Mouse (Mus musculus) ES-Bruce4 (cell line): Measurements from ENCODE around the gene Slc4a8. TPM values are rescaled to one million over a fixed set of nuclear protein-coding genes. Genes with fewer than 3 reads are reported as not detected.

ENCODE experiments used
- H3K27ac ChIP-seq: 2 replicates; pipeline ENCODE4 v1.5.1; 2012; ENCODE audit warnings: low read length, inconsistent platforms; ENCODE audit not compliant: insufficient read depth
- H3K27me3 ChIP-seq: 2 replicates; pipeline ENCODE4 v1.6.1; 2012; ENCODE audit warnings: mild to moderate bottlenecking, low read length, inconsistent platforms; ENCODE audit not compliant: control insufficient read depth, poor library complexity, insufficient read depth, severe bottlenecking
- H3K36me3 ChIP-seq: 2 replicates; pipeline ENCODE4 v1.6.1; 2012; ENCODE audit warnings: inconsistent platforms, mild to moderate bottlenecking, low read length, moderate library complexity; ENCODE audit not compliant: control insufficient read depth, poor library complexity, insufficient read depth, severe bottlenecking
- H3K4me1 ChIP-seq: one replicate; pipeline ENCODE4 v1.8.1; 2011; ENCODE audit warnings: low read length; ENCODE audit not compliant: control insufficient read depth, insufficient read depth
- H3K4me3 ChIP-seq: 2 replicates; pipeline ENCODE4 v1.5.1; 2011; ENCODE audit warnings: low read depth, mild to moderate bottlenecking, low read length
- H3K9ac ChIP-seq: 2 replicates; pipeline ENCODE4 v1.6.1; 2012; ENCODE audit warnings: low read depth, mild to moderate bottlenecking, inconsistent platforms; ENCODE audit not compliant: poor library complexity, severe bottlenecking
- H3K9me3 ChIP-seq: replicated peaks from 2 replicates; pipeline ENCODE4 v1.6.1; 2012; ENCODE audit warnings: mild to moderate bottlenecking, low read length, inconsistent platforms; ENCODE audit not compliant: control insufficient read depth, poor library complexity, insufficient read depth, severe bottlenecking
- CTCF ChIP-seq: IDR thresholded peaks from one replicate; pipeline ENCODE4 v1.8.1; 2011; ENCODE audit warnings: low read depth, low read length
- EP300 ChIP-seq: IDR thresholded peaks from 2 replicates; pipeline ENCODE4 v1.6.1; 2011; ENCODE audit warnings: low read depth, low read length; ENCODE audit not compliant: insufficient read depth
- POLR2A ChIP-seq: IDR thresholded peaks from one replicate; pipeline ENCODE4 v1.8.1; 2011; ENCODE audit warnings: low read length; ENCODE audit not compliant: insufficient read depth
- polyA plus RNA-seq: library from polyadenylated mRNA; stranded (reverse); fragments of >200 nt; gene quantifications from 2 replicates; pipeline ENCODE4 v1.2.4, GENCODE M21; 2011; ENCODE audit warnings: low read depth; ENCODE audit not compliant: missing spikeins, insufficient read depth, insufficient read length

Slc4a8 gene
- polyA plus RNA-seq, 1 experiment = 15.6 TPM

GRCm38 (mm10) chr15:100860856-100861255 lies 99.3 kb downstream of the Slc4a8 start:
- TF ChIP-seq POLR2A (no peak), CTCF (no peak), EP300 (no peak)
- Histone ChIP-seq H3K9me3 (no peaks in the 10 kb centered on the region), H3K9ac (no peak overlapping the region)

DNA sequence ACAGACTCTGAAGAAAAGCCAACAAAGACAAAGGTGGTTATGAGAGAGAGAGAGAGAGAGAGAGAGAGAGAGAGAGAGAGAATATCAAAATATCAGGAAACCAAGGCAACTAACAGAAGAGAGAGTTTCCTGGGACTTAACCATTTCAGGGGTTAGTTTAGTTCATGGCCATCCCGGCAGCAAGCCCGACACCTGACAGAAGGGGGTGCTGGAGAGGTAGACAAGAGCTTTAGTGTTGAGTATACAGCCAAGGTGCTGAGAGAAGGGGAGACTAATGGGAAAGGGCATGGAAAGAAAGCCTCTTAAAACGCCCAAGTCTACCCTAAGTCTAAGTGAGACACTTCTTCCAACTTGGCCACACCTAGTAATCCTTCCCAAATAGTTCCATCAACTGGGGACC lies 104.0 kb downstream of the Slc4a8 start:
- no peaks in the 10 kb centered on the region for H3K36me3 ChIP-seq
- H3K27me3 ChIP-seq = no peaks in the 10 kb centered on the region
- no peak overlapping the region for H3K4me3 ChIP-seq
- no peak overlapping the region for H3K27ac ChIP-seq
- no peaks in the 10 kb centered on the region for H3K9me3 ChIP-seq
- no peak for TF ChIP-seq EP300
- TF ChIP-seq POLR2A = no peak
- peak; percentile 64 for TF ChIP-seq CTCF
- H3K4me1 ChIP-seq = no peaks in the 10 kb centered on the region
- no peak overlapping the region for H3K9ac ChIP-seq

More at GRCm38 (mm10) chr15:100860856-100861255, 99.3 kb downstream of the Slc4a8 start:
- no peaks in the 10 kb centered on the region for H3K4me1 ChIP-seq
- no peaks in the 10 kb centered on the region for H3K27me3 ChIP-seq
- no peak overlapping the region for H3K27ac ChIP-seq
- H3K36me3 ChIP-seq = no peaks in the 10 kb centered on the region
- H3K4me3 ChIP-seq = no peak overlapping the region

- Histone ChIP-seq H3K9me3 (no peaks in the 10 kb centered on the region), H3K9ac (peak within 1 kb of the TSS; percentile 99), H3K36me3 (no peaks in the 10 kb centered on the region), H3K4me3 (peak within 1 kb of the TSS; percentile 58), H3K4me1 (peaks cover 1% of the 10 kb centered on the region), H3K27ac (no peak within 1 kb of the TSS), H3K27me3 (0 out of 2 replicates have a peak, but pooled peaks cover 4% of the 10 kb centered on the region)
- TF ChIP-seq POLR2A = no peak
- TF ChIP-seq EP300 = no peak
- no peak for TF ChIP-seq CTCF
These were observed 108.0 kb downstream of the Slc4a8 start, which contains the start of gene Scn8a for GRCm38 (mm10) chr15:100869558-100869957. Gene Scn8a, plus strand, starts transcription at chr15:100869858.

DNA sequence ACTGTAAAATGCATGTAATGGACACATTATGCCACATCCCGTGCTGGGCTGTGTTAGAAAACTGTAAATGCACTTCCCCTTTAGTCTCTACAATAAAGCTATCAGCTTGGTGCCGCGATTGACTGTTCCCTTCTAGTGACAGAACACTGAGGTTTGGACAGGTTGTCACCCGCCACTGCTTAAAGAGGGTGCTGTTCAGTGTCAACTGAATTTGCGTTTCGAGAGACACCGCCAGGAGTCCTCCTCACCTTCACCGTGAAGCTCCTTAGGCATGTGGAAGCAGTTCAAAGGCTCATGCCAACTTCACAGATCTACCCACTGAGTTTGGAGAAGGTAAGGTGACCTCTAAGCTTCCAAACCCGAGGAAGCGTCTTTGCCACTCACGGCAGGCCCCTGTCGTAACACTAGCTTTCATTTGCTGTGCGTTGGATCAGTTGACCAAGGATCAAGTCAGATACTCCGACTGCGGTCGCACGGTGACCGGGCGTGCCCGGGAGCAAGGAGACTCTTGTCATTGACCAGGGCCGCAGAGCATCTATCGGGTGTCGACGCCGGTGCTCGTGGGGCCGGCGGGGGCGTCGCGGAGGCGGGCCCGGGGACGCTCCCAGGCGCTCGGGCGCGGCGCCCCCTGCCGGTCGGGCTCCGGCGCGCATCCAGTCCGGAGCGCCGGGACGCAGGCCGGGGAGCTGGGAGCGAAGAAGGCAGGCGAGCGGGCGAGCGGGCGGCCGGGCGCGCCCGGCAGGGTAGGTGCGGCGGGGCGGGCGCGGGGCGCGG lies 108.6 kb downstream of the Slc4a8 start:
- Histone ChIP-seq H3K9me3 (no peaks in the 10 kb centered on the region), H3K9ac (peak overlapping the region; percentile 99), H3K36me3 (no peaks in the 10 kb centered on the region), H3K4me1 (peaks cover 1% of the 10 kb centered on the region), H3K27ac (no peak overlapping the region), H3K4me3 (peak overlapping the region; percentile 58), H3K27me3 (0 out of 2 replicates have a peak, but pooled peaks cover 4% of the 10 kb centered on the region)
- TF ChIP-seq CTCF (peak; percentile 34), POLR2A (no peak)

GRCm38 (mm10) chr15:100870775-100871106 lies 109.2 kb downstream of the Slc4a8 start:
- Histone ChIP-seq H3K9ac (peak overlapping the region; percentile 99), H3K27me3 (0 out of 2 replicates have a peak, but pooled peaks cover 4% of the 10 kb centered on the region), H3K9me3 (no peaks in the 10 kb centered on the region), H3K27ac (no peak overlapping the region), H3K4me3 (peak overlapping the region; percentile 96), H3K4me1 (peaks cover 1% of the 10 kb centered on the region), H3K36me3 (no peaks in the 10 kb centered on the region)
- no peak for TF ChIP-seq EP300
- TF ChIP-seq CTCF = no peak
- TF ChIP-seq POLR2A = no peak
